8 mouse cellular contexts compared by ENCODE assay signal in the genomic region with DNA sequence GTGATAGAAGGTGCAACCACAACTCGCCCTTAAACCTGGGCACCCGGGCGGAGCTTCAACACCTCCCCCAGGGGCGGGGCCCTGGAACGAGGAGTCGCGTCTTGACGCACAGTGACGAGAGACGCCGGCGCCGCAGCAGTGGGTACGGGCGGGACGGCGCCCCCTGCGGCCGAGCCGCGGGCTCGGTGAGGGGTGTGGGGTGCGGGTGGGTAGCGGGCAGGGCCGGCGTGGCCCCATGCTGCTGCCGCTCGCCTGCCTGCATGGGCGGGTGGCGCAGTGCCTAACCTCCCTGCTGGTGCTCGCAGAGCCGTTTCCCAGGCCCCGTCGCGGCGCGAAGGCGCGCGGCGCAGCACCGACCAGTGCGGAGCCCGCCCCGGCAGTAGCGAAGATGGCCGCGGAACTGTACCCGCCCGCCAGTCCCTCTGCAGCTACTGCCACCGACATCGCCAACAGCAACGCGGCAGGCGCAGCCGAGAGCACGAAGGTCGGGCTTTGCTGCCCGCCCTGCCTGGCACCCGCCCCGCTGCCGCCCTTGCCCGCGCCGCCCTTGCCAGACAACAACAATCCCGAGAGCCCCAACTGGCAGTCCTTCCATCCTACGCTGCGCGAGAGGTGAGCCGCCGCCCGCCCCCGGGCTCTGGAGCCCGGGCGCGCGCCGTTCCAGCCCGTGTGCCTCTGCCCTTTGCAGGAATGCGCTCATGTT. TPM values are rescaled to one million over a fixed set of nuclear protein-coding genes. Genes with fewer than 3 reads are reported as not detected.
DNase-seq lines count a peak whose midpoint lies in the region; ATAC-seq and TF ChIP-seq lines count a peak whose summit lies in the region.

Btbd6 (plus strand) TSS at position 112 of the 703 bp plus-strand sequence.

- no peak for TF ChIP-seq CTCF in E14TG2a.4 (conservative IDR thresholded peaks at IDR 0.05; ENCODE audit: low read length)
- peak; percentile 63 for TF ChIP-seq CTCF in liver, postnatal 0 days (IDR thresholded peaks at IDR 0.05; ENCODE audit: low read depth)
- no peak for TF ChIP-seq CTCF in testis, adult 2 months (IDR thresholded peaks at IDR 0.05; ENCODE audit: control insufficient read depth, insufficient read depth, insufficient replicate concordance, low read depth, low read length)

- ATAC-seq in forebrain, embryonic 14.5 days = peak; percentile 98
- ATAC-seq in liver, postnatal 0 days = peak; percentile 95
- peak; percentile 96 for ATAC-seq in neural tube, embryonic 14.5 days (ENCODE audit: low read depth)

- intact Hi-C loops in heart, postnatal 10 days (cut with DNase I) = no loop called here

- peak within 1 kb of the TSS; percentile 90 for H3K4me3 ChIP-seq in E14TG2a.4 (replicated peaks; ENCODE audit: low read length)
- peak within 1 kb of the TSS; percentile 69 for H3K4me3 ChIP-seq in forebrain, embryonic 14.5 days (ENCODE audit: low read depth, low read length)
- H3K4me3 ChIP-seq in liver, postnatal 0 days (ENCODE audit: low read depth, low read length) = peak within 1 kb of the TSS; percentile 79
- peak within 1 kb of the TSS; percentile 73 for H3K4me3 ChIP-seq in neural tube, embryonic 14.5 days (ENCODE audit: low read depth, low read length)
- peak within 1 kb of the TSS; percentile 81 for H3K4me3 ChIP-seq in testis, adult 2 months (ENCODE audit: control insufficient read depth, low read depth, low read length)

- H3K4me1 ChIP-seq in E14TG2a.4 (replicated peaks; ENCODE audit: low read depth, low read length) = peaks cover 21% of the 10 kb centered on the region
- peaks cover 5% of the 10 kb centered on the region for H3K4me1 ChIP-seq in forebrain, embryonic 14.5 days (ENCODE audit: control insufficient read depth, insufficient read depth, low read length)
- peaks cover 7% of the 10 kb centered on the region for H3K4me1 ChIP-seq in liver, postnatal 0 days (ENCODE audit: insufficient read depth)
- peaks cover 12% of the 10 kb centered on the region for H3K4me1 ChIP-seq in neural tube, embryonic 14.5 days (ENCODE audit: control insufficient read depth, insufficient read depth, low read length)
- H3K4me1 ChIP-seq in testis, adult 2 months (ENCODE audit: control insufficient read depth, insufficient read depth, low read length) = peaks cover 6% of the 10 kb centered on the region

- peak; percentile 93 for DNase-seq in cerebellum, adult 11-12 months
- peak; percentile 93 for DNase-seq in forebrain, embryonic 14.5 days (ENCODE audit: low spot score)
- DNase-seq in heart, postnatal 10 days = peak; percentile 92 to 93
- DNase-seq in kidney, postnatal 4 days = peak; percentile 92 to 95
- DNase-seq in liver, postnatal 0 days = peak; percentile 88

- TF ChIP-seq POLR2A in testis, adult 2 months (IDR thresholded peaks at IDR 0.05; ENCODE audit: control insufficient read depth, low read depth, low read length) = peak; percentile 62

- H3K27me3 ChIP-seq in E14TG2a.4 (ENCODE audit: insufficient read depth, low read length) = no peaks in the 10 kb centered on the region
- H3K27me3 ChIP-seq in forebrain, embryonic 14.5 days (replicated peaks; ENCODE audit: control insufficient read depth, insufficient read depth, low read length) = no peaks in the 10 kb centered on the region
- no peaks in the 10 kb centered on the region for H3K27me3 ChIP-seq in liver, postnatal 0 days (ENCODE audit: insufficient read depth, low read length)
- H3K27me3 ChIP-seq in neural tube, embryonic 14.5 days (ENCODE audit: control insufficient read depth, insufficient read depth, low read length) = no peaks in the 10 kb centered on the region
- H3K27me3 ChIP-seq in testis, adult 2 months (ENCODE audit: control insufficient read depth, insufficient read depth, low read length) = no peaks in the 10 kb centered on the region

- peak within 1 kb of the TSS; percentile 94 for H3K27ac ChIP-seq in forebrain, embryonic 14.5 days (ENCODE audit: low read depth, low read length)
- peak within 1 kb of the TSS; percentile 78 for H3K27ac ChIP-seq in liver, postnatal 0 days (ENCODE audit: low read depth)
- peak within 1 kb of the TSS; percentile 94 for H3K27ac ChIP-seq in neural tube, embryonic 14.5 days (ENCODE audit: low read depth, low read length)
- peak within 1 kb of the TSS; percentile 37 for H3K27ac ChIP-seq in testis, adult 2 months (ENCODE audit: control insufficient read depth, insufficient read depth, low read depth, low read length)

- H3K4me2 ChIP-seq in forebrain, embryonic 14.5 days (ENCODE audit: low read length) = peak within 1 kb of the TSS; percentile 86
- H3K4me2 ChIP-seq in liver, postnatal 0 days (ENCODE audit: low read depth, low read length) = peak within 1 kb of the TSS; percentile 91
- H3K4me2 ChIP-seq in neural tube, embryonic 14.5 days (ENCODE audit: low read depth, low read length) = peak within 1 kb of the TSS; percentile 85

- TF ChIP-seq EP300 in liver, postnatal 0 days (IDR thresholded peaks at IDR 0.05; ENCODE audit: low read depth) = no peak

- WGBS in forebrain, embryonic 14.5 days = under 1% methylated on average over 79 of the region's 80 CpGs
- WGBS in liver, postnatal 0 days (ENCODE audit: insufficient replicate concordance) = under 1% methylated on average over 68 of the region's 80 CpGs
- under 1% methylated on average over 75 of the region's 80 CpGs for WGBS in neural tube, embryonic 14.5 days

- no peaks in the 10 kb centered on the region for H3K9me3 ChIP-seq in E14TG2a.4 (ENCODE audit: low read length)
- no peaks in the 10 kb centered on the region for H3K9me3 ChIP-seq in forebrain, embryonic 14.5 days (replicated peaks; ENCODE audit: control insufficient read depth, low read length)
- H3K9me3 ChIP-seq in liver, postnatal 0 days (ENCODE audit: low read length) = no peaks in the 10 kb centered on the region
- no peaks in the 10 kb centered on the region for H3K9me3 ChIP-seq in neural tube, embryonic 14.5 days (ENCODE audit: control insufficient read depth, low read length)

- peaks cover 76% of the 10 kb centered on the region for H3K36me3 ChIP-seq in E14TG2a.4 (ENCODE audit: insufficient read depth, low read length)
- H3K36me3 ChIP-seq in forebrain, embryonic 14.5 days (ENCODE audit: control insufficient read depth, insufficient read depth, low read length) = peaks cover 76% of the 10 kb centered on the region
- peaks cover 58% of the 10 kb centered on the region for H3K36me3 ChIP-seq in liver, postnatal 0 days (replicated peaks; ENCODE audit: insufficient read depth, low read length)
- H3K36me3 ChIP-seq in neural tube, embryonic 14.5 days (ENCODE audit: control insufficient read depth, insufficient read depth, low read length) = peaks cover 41% of the 10 kb centered on the region
- H3K36me3 ChIP-seq in testis, adult 2 months (ENCODE audit: control insufficient read depth, insufficient read depth, low read length) = peaks cover 1% of the 10 kb centered on the region

- peak within 1 kb of the TSS; percentile 84 for H3K9ac ChIP-seq in forebrain, embryonic 14.5 days (ENCODE audit: low read length)
- H3K9ac ChIP-seq in liver, postnatal 0 days (replicated peaks) = peak within 1 kb of the TSS; percentile 80
- peak within 1 kb of the TSS; percentile 82 for H3K9ac ChIP-seq in neural tube, embryonic 14.5 days (replicated peaks; ENCODE audit: low read depth, low read length)

RNA-seq across cellular contexts. Expression of gene Btbd6, which starts in this region (rescaled TPM):
- 35.0 and 37.5 TPM in 2 replicates for polyA plus RNA-seq in forebrain, embryonic 14.5 days (2014; fragmentation: Nextera tagmentation; extraction: Ambion mirVana)
- total RNA-seq in heart, postnatal 10 days (2021) = 10 to 100 TPM; 22.9 to 24.5 TPM
- polyA plus RNA-seq in liver, postnatal 0 days (2015; fragmentation: Nextera tagmentation; extraction: Ambion mirVana) = 4.1 and 4.7 TPM in 2 replicates
- 48.1 and 55.5 TPM in 2 replicates for polyA plus RNA-seq in neural tube, embryonic 14.5 days (2014; fragmentation: Nextera tagmentation; extraction: Ambion mirVana)
- polyA plus RNA-seq in testis, adult 2 months (2012; rRNA removed) = 5.5 and 7.5 TPM in 2 replicates

Comparison
In these comparisons a context has a peak if more than half of its experiments do, and no peak if none do; other contexts are left out.
1. Peak in every context shown above with its lines: DNase-seq, ATAC-seq, H3K4me3 ChIP-seq and H3K27ac ChIP-seq.
2. H3K27ac ChIP-seq: peak in every context shown above with its lines; median percentile 94 in forebrain, embryonic 14.5 days; 94 in neural tube, embryonic 14.5 days; 78 in liver, postnatal 0 days; 37 in testis, adult 2 months.